Mouse (Mus musculus): Measurements from ENCODE around the gene Plch2.

Plch2 gene

DNA sequence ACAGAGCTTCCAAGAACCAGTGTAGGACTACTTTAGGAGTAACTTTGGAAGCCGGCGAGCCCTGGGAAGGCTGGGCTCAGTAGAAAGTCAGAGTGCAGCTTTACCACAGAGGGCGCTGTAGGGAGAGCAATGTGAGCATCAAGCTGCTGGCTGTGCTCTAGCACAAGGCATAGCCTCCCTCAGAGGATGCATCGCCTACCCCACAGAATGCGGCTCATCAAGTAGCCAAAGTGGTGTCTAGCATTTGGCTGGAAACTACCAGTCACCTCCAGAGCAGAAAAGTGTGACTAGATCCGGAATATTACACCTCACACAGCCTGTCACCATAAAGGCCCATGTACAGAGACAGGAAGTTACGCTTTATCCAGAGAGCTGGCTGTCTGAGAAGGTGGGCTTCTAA is 120.8 kb downstream of the Plch2 start:
- DNase-seq (ENCODE audit: extremely low read depth, low read depth, low spot score): no peak

DNA sequence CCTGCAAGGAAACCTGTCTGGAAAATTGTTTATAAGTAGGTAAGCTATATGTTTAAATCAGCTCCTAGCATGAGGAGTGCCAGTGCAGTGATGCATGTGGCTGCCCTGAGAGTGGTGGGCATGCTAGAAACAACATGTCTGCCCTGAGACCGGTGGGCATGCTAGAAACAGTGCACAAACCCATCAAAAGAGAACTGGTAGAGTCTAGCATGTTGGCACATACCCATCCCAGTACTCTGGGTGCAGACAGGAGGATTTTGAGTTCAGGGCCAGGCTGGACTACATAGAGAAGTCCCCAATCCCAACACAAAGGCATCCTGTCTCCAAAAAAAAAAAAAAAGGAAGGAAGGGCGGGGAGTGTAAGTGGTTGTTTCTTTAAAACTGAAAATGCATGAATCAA is 121.8 kb downstream of the Plch2 start:
- no peak for DNase-seq (ENCODE audit: extremely low read depth, low read depth, low spot score)

- DNase-seq (ENCODE audit: extremely low read depth, low read depth, low spot score): no peak
These were observed 123.2 kb downstream of the Plch2 start for GRCm38 (mm10) chr4:154933306-154933907.
